ENCODE assay signal across 12 mouse cellular contexts in the genomic region with DNA sequence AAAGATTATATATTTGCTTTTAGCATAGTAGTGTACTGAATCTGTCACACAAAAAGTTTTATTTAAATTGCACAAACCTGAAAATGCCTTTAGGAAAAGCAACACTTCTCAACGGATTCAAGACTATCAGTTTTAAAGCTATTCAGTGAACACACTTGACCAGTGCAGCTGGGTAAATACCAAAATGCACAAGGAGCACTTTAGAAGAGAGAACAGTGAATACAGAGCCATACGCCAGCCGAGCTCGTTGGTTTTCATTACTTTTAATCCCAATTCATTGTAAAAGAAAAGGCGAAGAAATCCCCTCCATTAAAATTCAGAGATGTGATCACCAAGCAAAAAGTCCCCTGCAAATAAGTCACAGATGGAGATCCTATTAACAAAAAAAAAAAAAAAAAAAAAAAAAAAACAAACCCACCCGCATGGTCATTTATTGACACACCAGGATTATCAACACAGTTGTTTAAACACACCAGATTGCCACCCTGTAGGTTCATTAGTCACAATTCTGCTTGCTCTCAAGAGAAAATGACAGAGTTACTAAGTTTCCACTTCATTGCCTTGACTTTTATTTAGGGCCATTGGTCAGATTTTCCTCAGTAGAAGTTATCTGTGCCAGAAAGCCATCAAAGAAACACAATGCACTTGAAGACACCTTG.
"Had no signal": no experiment of that assay in that cellular context is flagged by ENCODE, and none has a peak within 500 bp of the region (broad histone marks: within the 10 kb centered on the region; RNA-seq: fewer than 3 reads in every experiment).

No protein-coding gene starts in this region.

- H3K4me1 ChIP-seq: limb, embryonic 15.5 days; liver, embryonic 12.5 days; neural tube, embryonic 13.5 days had no signal

- H3K27ac ChIP-seq: kidney, postnatal 0 days; limb, embryonic 15.5 days; liver, embryonic 12.5 days; neural tube, embryonic 13.5 days had no signal

- H3K36me3 ChIP-seq: limb, embryonic 15.5 days; liver, embryonic 12.5 days; neural tube, embryonic 13.5 days had no signal

- H3K4me3 ChIP-seq: limb, embryonic 15.5 days; liver, embryonic 12.5 days; neural tube, embryonic 13.5 days had no signal

- H3K9ac ChIP-seq: limb, embryonic 15.5 days; liver, embryonic 12.5 days; neural tube, embryonic 13.5 days had no signal

- H3K9me3 ChIP-seq: limb, embryonic 15.5 days; liver, embryonic 12.5 days; neural tube, embryonic 13.5 days had no signal

- DNase-seq: kidney, adult 11 months; kidney, adult 9 months; kidney, postnatal 36 days; layer of hippocampus, adult 9-11 months; layer of hippocampus, postnatal 36 days; midbrain, embryonic 14.5 days; right cerebral cortex, postnatal 14 days; thymus, postnatal 4 days had no signal

- ATAC-seq: liver, embryonic 12.5 days had no signal

- H3K27me3 ChIP-seq: limb, embryonic 15.5 days; liver, embryonic 12.5 days; neural tube, embryonic 13.5 days had no signal

- H3K4me2 ChIP-seq: limb, embryonic 15.5 days; liver, embryonic 12.5 days; neural tube, embryonic 13.5 days had no signal
